Mouse (Mus musculus) kidney, adult 11 months (tissue): Measurements from ENCODE around the gene Khdrbs1.
"Not testable (repeated sequence)": the region's sequence is repeated elsewhere in the genome, so short reads cannot be mapped to it uniquely, and the experiment has no call there.

Source experiments
- DNase-seq: peaks from one replicate; pipeline ENCODE4 v3.0.0; 2022

Gene Khdrbs1

DNA sequence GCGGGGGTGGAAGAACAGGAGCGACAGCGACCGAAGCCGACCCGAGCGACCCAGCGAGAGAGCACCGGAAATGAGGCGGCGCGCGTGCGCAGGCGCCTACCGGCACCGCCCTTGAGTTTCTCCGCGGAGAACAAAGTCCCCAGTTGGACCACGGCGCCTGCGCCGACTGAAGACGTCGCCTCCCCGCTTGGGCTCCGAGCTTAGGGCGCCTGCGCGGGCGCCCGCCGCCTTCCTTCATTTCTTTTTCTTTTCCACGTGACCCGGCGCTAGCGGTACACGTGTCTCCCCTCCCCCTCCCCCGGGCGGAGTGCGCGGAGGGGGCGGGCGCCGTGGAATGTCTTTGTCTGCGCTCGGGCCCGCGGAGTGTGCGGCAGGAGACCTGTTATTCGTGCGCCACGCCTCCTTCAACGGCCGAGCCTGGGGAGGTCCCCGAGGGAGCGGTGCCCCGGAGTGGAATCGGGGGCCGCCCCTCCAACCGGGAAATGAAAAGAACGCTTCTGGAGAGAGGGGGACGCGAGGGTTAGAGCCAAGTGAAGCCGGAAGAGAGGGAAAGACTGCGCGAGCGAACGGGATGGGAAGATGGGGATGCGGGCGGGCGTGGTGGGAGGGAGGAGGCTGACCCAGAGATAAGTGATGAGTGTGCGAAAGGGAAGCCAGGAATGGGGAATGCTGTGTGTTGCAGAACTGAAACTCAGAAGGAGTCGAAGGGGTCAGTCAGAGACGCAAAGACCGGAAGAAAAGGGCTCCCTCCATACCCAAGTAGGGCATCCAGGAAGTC lies at the start of gene Khdrbs1:
TSS of gene Khdrbs1 (minus strand) at position 72 of the 778 bp plus-strand sequence.
- peak; percentile 96 for DNase-seq

DNA sequence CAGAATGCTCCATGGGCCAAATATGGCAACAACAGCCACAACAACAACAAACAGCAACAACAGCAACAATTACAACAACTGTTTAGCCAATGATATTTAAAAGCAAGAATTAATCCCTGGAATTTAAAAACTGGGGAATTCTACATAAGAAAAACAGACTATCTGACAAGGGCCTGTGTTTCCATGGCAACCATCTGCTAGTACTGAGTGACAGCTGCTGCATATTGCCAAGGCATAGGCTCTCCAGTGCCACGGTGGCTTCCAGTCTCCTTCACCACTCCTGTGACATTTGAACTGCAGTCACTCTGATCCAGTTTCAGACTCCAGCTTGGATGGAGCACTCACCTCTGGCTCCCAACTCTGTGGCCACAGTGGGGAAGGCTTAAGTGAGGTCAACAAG lies 49.3 kb upstream of the Khdrbs1 start:
- no peak for DNase-seq

DNA sequence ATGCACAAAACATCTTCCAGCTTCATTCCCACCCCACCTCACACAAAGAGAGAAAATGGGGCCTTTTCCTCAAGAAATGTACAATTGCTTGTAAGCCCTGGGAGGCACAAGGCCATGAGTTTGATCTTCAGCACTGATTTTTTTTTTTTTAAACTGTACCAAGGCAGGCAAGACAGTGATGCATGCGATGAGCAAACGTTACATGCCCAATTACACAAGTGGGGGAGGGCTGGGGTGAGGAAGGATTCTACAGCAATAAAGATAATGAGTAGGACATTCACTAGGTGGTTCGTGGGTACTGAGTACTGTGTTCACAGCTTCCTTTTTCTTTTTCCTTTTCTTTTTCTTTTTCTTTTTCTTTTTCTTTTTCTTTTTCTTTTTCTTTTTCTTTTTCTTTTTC lies 48.4 kb upstream of the Khdrbs1 start:
- DNase-seq = no peak

DNA sequence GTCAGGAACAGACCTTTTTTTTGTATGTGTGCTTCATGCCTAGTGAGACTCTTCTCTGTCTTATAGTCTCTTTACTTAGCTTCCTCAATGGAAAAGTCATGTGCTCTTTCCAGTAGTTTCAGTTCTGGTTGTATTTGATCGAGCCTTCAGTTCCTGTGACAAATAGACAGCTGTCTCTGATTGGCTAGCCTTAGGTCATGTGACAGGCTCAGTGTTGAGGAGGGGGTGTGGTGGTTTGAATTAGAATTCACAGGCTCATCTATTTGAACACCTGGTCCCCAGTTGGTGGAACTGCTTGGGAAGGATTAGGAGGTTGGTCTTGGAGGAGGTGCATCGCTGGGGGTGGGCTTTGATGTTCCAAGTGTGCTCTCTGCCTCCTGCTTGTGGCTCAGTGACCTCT lies 47.5 kb upstream of the Khdrbs1 start:
- DNase-seq = no peak

DNA sequence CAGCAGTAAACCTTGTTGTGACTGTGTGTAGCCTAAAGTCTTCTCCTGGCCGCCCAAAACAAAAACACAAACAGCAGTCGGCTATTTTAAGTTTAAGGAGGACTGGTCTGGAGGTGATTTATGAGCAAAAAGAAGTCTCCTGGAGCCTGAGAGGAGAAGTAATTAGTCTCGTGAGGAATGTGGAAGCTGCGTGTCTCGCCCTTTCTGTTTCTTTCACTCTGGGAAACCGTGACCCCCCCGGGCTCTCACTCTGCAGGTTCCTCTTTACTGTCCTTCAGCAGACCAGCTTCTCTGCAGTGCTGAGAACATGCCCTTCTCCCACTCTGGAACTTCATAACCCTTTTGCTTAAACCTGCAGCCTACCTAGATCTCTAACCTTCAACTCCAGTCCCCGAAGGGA lies 46.6 kb upstream of the Khdrbs1 start:
- no peak for DNase-seq

DNA sequence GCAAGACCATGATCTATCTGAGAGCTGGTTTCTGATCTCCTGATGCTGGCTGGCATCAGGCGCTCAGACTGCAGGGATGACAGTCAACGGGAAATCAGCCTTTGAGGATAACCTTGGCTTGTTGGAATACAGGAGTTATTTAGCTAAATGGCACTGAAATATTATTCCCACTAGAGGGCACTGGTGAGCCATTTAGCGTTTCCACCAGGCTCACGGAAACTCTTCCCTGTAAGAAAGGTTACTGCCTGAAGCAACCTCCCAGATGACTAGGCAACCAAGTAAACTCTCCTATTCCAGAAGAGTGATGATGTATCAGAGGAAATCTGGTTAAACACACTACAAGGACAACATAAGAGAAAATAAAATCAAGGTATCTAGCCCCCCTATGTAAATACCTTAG lies 43.1 kb upstream of the Khdrbs1 start:
- peak; percentile 62 for DNase-seq

DNA sequence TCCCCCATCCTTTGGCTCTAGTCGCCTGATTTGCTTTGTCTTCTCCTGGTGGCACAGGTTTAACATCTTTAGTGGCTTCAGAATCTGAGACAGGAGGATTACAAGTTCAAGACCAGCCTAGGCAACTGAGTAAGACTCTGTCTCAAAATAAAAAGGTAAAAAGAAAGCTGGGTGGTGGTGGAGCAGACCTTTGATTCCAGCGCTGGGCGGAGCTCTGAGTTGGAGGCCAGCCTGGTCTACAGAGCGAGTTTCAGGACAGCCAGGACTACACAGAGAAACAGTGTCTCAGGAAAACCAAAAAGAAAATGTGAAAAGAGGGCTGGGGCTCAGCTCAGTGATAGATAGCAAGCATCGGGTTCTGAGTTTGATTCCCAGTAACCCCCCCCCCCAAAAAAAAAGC lies 41.4 kb upstream of the Khdrbs1 start:
- DNase-seq = no peak

DNA sequence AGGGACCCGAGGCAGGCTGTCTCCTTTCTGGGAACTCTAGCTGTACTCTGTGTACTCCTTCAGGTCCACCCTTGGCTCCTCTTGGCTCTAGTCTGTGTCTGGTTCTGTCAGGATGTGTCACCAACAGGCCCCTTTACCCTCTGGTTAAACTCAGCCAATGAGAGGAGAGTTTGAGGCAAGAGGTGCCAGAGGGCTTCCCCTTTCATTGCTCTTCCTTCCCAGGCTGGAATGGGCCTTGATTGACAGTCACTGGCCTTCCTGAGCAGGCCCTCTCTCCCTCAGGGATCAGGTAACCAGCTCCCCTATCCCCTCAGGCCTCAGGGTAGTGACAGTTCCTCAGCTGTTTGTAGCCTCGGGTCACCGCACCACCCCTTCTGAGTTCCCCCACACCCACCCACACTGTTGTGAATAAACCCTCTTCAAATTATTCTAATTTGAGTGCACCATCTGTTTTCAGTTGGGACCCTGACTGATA lies 40.8 kb upstream of the Khdrbs1 start:
- DNase-seq = no peak

DNA sequence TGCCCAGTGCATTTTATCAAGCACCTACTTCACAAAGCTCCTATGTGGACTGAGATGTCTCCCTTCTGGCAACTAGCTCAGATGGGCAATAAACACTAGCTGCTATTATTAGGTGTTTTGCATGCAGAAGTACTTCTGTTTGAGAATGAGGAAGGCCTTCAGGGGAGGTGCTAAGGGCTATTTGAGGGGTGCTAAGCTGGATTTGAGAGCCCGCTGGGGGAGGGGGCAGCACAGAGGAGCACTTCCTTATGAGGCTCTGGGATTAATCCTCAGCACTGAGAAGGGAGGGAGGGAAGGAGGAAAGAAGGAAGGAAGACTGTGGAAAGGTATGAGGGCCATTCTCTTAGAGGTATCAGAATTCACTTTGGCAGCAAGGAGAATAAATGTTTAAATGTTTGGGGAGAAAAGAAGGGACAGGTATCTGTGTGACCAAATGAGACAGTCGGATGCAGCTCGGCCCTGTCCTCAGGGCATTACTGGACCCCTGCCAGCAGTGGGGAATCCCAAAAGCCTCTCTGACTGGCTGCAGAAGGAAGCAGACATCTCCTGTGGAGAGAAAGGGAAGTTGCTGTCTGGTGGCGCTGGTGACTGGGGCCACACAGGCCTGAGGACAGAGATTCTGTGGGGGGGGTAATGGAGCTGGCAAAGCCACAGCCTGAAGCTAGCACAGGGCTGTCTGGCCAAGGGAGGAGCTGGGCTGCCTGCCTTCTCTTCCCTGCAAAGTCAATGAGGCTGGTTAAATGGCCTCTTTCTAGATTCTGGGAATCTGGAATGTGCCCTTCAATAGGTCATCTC lies 40.0 kb upstream of the Khdrbs1 start:
- DNase-seq = peak; percentile 36

DNA sequence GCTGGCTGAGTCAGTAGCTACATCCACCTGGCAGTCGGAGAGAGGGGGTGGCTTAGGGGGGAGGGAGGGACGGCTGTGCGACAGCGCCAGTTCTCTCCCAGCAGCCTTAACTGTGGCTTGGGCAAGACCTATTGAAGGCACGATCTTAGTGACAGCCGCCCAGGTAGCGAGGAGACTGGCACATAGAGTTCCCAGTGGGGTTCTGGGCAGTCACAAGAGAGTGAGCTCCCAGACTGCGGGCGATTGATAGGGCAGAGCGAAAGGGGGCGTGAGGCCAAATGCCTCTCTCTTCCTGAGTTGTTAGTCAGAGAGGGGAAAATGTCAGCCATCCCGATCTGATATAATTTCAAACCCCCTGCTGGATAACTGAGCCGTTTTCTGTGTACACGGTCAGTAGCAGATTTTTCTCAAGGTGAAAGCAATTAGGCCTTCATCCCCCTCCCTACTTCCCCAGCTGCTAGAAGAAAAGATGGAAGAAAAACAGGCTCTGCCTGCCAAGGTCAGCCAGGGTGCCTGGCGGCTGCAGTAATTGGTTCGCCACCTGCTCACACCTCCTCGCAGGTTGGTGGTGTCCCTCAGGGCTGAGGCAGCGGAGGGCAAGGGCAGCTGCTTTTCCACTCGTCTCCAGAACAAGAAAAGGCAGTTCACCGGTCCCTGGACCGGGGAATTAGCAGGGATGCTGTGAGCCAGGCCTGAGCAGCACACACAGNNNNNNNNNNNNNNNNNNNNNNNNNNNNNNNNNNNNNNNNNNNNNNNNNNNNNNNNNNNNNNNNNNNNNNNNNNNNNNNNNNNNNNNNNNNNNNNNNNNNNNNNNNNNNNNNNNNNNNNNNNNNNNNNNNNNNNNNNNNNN lies 29.8 kb upstream of the Khdrbs1 start:
- peak; percentile 59 for DNase-seq

DNA sequence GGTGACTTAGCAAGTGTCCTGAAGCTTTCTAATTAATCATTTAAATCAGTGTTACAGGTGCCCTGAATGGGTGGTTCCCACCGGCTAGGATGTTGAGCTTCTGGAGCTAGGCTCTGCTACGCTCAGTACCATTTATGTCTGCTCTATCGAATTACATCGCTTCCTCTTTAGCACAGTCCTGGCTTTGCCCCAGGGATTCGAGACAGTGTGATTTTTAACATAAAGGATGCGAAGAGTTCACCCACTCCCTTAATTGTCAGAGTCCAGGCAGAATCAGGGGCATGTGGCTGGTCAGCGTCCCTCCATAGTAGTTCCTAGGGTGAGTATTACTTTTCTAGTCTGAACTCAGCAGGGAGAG lies 29.2 kb upstream of the Khdrbs1 start:
- no peak for DNase-seq

DNA sequence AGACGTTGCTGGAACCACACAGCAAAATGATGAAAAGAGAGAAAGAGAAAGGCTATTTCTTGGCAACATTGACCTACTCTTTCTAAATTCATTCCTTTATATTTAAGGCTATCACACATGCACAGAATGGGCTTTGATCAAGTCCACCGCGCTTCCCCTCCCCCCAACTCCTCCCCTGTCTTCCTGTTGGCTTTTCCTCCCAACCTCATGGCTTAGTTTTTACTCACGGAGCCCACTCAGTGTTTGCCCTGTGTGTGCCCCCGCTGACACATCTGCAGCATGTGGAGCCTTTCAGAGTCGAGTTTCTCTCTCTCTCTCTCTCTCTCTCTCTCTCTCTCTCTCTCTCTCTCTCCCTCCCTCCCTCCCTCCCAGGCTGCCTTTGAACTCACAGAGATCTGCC lies 28.5 kb upstream of the Khdrbs1 start:
- no peak for DNase-seq

DNA sequence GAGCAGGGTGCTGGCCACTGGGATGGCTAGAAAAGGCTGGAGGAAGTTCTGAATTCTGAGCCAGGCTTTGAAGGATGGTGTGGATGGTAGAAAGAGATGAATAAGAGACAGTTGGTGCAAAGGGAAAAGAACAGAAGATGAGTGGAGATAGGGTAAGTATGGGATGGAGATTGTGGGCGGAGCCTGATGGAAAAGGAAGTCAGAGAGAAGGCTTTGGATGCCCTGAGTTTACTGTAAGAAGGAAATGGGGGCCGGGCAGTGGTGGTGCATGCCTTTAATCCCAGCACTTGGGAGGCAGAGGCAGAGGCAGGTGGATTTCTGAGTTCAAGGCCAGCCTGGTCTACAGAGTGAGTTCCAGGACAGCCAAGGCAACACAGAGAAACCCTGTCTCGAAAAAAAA lies 26.6 kb upstream of the Khdrbs1 start:
- DNase-seq = not testable (repeated sequence)

DNA sequence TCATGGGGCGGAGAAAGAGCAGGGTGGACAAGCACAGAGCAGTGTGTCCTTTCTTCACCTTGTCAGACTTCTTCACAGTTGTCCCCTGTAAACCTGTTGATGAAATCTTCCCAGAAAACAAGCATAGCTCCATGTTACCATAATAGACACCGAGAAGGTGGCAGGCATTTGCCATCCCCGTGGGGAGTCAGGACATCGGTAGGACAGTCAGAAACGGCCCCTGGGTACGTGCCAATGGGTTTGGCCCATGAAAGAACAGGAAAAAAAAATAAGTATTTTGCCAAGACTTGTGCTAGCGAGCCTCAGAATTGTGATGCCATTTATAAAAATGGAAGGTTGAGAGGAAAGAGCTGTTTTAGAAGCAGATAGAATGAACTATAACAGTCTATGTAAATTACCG lies 25.7 kb upstream of the Khdrbs1 start:
- DNase-seq = no peak

DNA sequence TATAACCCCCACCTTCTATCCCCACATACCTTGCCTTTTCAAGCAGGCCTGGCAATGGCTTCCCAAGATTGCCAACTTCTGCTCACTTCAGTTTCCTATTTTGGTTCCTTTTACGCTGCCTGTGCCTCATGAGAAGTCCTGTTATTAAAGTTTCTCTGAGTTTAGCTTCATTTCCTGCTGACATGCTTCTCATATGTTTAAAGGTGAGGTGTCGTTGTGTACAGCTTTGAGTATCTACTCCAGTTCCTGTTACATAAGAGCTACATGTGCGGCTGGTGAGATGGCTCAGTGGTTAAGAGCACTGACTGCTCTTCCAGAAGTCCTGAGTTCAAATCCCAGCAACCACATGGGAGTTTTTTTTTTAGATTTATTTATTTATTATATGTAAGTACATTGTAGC lies 23.2 kb upstream of the Khdrbs1 start:
- DNase-seq = no peak

DNA sequence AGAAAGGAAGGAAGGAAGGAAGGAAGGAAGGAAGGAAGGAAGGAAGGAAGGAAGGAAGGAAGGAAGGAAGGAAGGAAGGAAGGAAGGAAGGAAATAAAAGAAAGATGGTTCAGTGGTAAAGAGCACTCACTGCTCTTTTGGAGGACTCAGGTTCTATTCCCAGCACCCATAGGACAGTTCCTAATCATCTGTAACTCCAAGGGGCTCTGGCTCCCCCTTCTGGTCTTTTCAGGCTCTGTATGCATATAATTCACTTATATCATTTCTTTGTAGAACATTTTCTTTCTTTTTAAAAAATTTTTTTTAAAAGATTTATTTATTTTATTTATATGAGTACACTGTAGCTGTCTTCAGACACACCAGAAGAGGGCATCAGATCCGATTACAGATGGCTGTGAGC lies 20.4 kb upstream of the Khdrbs1 start:
- not testable (repeated sequence) for DNase-seq

DNA sequence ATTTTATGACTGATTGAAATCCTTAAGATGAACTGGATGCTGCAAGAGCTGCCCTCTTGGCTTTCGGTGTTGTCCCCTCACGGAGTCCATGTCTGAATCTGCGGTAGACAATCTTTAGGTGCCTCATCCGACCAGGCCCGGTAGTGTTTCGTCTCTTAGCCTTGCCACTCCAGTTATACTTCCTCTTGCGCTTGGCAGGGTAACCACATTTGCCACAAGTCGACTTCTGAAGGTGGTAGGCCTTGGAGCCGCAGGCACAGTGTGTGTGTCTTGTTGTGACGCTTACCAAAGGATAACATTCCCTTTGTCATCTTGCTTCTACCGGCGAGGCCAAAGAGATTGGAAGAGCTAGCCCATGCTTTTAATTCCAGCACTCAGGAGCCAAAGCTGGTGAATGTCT lies 19.5 kb upstream of the Khdrbs1 start:
- DNase-seq = no peak

DNA sequence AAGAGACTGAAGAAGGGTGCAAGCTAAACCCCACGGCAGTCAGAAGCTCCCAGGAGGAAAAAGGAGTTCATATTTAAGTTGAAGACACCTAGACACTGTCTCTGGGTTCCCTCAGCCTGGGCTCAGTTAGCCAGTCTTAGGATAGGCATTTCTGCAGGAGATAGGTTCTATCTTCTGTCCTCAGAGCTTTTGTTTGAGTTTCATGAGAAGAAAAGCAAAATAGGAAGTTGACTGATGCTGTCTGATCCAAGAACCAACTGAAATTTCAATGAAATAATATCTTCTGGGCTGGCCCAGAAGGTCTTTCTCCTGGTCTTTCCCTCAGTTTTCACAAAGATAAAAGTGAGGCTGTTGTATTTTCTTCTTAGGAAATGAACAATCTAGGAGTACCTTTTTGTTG lies 13.4 kb upstream of the Khdrbs1 start:
- DNase-seq = no peak

DNA sequence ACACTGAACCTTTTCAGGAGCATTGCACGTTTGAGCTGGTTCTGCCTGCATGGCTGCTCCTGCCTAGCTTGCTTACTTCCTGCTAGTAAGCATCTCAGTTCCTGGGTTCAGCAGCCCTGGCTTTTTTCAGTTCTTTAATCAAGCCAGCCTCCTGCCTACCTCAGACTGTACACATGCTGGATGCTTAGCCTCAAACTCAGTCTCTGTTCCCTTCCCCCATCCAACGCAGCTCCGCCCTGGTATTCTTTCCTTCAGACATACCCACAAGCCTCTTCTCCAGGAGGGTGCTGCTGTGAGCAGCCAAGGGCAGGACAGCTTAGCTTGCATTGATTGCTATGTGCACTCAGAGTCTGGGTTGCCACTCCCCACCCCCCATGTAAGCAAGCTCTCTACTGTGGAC lies 12.6 kb upstream of the Khdrbs1 start:
- no peak for DNase-seq

DNA sequence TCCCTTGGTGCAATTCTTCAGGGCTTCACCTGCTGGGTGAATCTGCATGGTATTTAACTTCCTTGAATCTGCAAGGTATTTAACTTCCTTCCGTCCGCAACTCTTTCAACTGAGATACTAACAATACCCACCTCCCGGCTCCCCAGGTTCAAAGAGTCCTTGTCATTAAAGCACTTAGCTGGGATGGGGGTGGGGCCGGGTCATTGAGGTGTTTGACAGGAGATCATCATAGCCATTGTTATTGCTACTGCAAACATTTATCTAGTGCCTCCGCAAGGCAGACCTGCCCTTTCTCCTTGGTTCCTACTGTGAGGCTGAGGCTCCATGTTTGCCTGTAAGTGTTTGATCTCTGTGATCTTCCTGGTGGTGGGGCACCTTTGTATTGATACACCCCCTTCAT lies 8.3 kb upstream of the Khdrbs1 start:
- no peak for DNase-seq

DNA sequence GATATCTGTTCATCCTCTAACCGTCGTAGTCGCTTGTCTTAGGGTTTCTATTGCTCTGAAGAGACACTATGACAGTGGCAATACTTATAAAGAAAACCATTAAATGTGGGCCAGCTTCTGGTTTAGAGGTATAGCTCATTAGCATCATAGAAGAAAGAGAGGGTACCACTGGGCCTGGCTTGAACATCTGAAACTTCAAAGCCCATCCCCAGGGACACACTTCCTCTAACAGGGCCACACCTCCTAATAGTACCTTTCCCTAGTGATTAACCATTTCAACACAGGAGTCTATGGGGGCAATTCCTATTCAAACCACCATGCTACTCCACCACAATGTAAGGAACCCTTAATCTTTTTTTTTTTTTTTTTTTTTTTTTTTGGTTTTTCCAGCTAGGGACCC lies 4.5 kb upstream of the Khdrbs1 start:
- no peak for DNase-seq

DNA sequence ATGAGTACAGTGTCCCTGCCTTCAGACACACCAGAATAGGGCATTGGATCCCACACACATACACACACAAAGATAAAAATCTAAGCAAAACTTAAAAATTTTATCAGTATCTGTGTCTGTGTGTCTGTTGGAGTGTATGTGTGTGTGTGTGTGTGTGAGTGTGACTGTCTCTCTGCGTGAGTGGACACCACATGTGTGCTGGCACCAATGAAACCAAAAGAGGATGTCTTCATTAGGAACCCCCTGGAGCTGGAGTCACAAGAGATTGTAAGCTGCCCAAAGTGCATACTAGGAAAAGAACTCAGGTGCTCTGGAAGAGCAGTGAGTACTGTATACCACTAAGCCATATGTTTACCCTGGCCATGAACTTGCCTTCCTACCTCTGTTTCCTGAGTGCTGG lies 4.0 kb upstream of the Khdrbs1 start:
- no peak for DNase-seq

DNA sequence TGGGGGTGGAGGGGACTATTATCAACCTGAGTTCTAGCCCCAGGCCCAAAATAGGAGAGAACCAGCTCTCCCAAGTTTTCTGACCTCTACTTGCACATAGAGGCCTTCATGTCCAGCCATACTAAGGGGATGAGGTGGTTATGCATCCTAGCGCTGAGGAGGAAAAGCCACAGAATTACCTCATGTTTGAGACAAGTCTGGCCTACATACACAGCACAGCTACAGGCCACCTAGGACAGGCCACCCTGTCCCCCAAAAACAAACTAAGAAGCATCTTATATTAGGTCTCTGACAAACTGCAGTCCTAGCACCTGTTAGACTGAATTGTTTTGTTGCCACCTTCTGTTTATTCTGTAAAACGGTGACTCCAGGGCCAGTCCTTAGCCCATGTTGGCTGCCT lies 1.4 kb upstream of the Khdrbs1 start:
- no peak for DNase-seq

DNA sequence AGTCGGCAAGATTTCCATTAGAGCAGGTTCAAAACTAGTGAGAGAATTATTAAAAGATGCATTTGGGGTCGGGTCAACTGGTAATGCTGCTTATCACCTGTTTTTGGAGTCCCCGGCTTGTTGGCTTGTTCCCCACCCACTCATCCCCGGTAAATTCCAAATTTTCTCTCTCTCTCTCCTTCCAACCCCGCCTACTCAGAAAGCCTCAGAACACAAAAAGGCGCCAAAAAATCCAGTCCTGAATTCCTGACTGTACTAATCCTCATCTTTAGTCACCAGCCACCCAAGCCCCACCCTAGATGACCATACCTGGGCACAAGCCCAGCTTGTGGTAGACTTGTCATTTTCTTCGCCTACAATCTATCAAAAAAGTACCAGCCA lies 897 bp upstream of the Khdrbs1 start:
- peak; percentile 18 for DNase-seq
